Mouse (Mus musculus) thymus, postnatal 14 days (tissue): ENCODE measurements at regions not wholly inside any gene's neighbourhood (a gene's known extent, or its start where the extent isn't known, plus 50 kb on each side); places are given as distances from the start of the nearest gene placed in this dataset.
"Not testable (repeated sequence)": the region's sequence is repeated elsewhere in the genome, so short reads cannot be mapped to it uniquely, and the experiment has no call there.

Experiments
- DNase-seq: peaks from one replicate; pipeline ENCODE4 v3.0.0; 2021

DNA sequence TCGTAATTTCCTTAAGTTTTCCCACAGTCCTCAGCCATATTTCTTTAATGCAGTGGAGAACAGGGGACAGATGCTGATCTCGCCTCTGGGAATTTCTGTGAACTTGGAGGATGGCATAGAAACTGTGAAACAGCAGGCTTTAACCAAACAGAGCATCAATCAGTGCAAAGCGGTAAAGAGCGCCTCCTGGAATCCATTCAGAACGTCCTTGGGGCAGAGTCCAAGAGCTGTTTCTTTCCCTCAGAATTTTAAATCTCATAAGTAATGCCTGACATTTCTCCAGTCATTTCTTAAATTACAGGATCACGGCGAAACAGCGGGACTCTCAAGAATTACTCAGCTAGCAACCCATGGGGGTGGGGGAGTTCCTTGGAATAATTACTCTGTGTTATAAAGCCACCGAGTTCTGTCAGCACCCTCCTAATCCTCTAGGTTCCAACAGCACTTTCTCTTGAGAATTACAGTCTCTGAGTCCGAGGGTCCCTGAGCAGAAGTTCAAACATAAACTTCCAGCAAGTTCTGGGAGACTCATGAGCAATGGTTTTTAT is 105.2 kb upstream of the Rhobtb1 start:
- no peak for DNase-seq

DNA sequence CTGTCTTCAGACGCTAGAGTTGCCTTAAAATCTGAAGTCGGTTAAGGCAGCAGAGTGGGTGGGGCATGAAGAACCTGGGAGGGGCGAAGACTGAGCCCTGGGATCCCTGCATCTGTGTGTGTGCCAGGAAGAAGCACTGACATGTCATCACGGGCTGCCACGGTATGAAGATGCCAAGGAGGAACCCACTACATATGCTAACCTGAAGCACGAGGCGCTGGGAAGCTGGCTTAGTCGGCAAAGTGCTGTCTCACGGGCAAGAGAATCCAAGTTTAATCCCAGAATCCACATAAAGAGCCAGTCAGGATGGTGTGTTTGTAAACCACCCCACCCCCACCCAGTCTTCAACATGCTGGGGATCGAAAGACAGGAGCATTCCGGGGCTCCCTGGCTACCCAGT is 73.2 kb upstream of the Rhobtb1 start:
- DNase-seq = no peak

GRCm38 (mm10) chr10:69086184-69086583 is 65.0 kb upstream of the Rhobtb1 start:
- DNase-seq = no peak

DNA sequence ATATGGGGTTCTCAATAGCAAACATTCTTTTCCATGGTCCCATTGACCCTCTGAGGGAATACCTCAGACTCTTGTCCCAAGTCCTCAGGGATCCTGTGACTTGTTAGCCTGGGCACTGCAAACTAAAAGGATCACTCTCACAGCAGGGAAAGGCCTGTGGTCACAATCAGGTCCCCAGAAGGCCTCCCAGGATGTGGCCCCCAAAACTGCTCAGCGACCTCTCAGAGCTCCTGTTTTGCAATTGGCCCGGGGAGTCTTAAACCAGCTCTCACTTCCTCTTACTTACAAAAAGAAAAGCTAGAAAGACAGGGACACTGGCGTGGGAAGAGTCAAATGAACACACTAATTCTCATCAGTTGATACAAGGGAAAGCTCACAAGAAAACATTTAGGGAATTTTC is 59.4 kb upstream of the Rhobtb1 start:
- DNase-seq = no peak

DNA sequence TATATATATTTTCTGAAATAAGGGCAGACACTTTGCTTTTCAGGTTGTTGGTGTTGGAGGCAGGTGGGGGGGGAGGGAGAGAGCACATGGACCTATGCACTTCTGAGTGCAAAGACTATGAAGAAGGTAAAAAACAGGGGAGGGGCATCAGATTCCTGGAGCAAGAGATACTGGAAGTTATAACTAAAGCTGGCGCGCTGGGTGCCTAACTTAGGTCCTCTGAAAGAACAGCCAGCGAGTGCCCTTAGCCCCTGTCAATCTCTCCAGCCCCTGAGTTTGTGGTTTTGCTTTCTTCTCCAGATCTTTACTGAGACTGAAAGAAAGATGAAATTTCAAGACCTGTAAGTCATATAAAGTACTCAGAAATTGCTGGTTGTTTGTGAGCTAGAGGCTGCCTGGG is 51.2 kb upstream of the Rhobtb1 start:
- DNase-seq = no peak

DNA sequence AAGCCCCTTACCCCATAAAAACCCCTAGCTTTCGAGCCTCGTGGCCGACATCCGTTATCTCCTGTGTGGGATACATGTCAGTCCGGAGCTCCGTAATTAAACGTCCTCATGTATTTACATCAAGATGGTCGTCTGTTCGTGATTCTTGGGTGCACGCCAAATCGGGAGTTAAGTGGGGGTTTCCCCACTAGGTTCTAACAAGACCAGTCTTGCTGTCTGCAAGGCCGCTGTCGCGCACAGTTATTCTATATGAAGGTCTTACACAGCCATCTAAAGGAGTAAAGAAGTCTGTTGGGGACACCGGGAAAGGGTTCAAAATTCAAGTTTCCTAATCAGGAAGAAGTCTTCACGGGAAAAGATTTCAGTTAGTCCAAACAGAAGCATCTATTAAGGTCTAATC is 50.5 kb upstream of the Rhobtb1 start:
- not testable (repeated sequence) for DNase-seq
